Mouse (Mus musculus): Measurements from ENCODE around the gene Ybey. TPM values are rescaled to one million over a fixed set of nuclear protein-coding genes. Genes with fewer than 3 reads are reported as not detected.

Gene Ybey
- polyA plus RNA-seq, 1 experiment from 2014 or later, result 5.7 TPM

GRCm38 (mm10) chr10:76440281-76440680 is 28.6 kb downstream of the Ybey start, which contains the start of gene AC141477.1:
Gene AC141477.1, minus strand, starts transcription at chr10:76440444.
- no peak for ATAC-seq
- H3K27ac ChIP-seq, result no peak within 1 kb of the TSS
- peak within 1 kb of the TSS; percentile 86 for H3K9ac ChIP-seq
- peaks cover 61% of the 10 kb centered on the region for H3K36me3 ChIP-seq
- H3K4me3 ChIP-seq, result peak within 1 kb of the TSS; percentile 89
- H3K4me2 ChIP-seq, result peak within 1 kb of the TSS; percentile 86
- peaks cover 36% of the 10 kb centered on the region for H3K4me1 ChIP-seq
- no peaks in the 10 kb centered on the region for H3K27me3 ChIP-seq (replicated peaks)
- H3K9me3 ChIP-seq (replicated peaks), result no peaks in the 10 kb centered on the region
- 92% methylated on average over 17 of the region's 17 CpGs for WGBS (ENCODE audit: insufficient replicate concordance)

DNA sequence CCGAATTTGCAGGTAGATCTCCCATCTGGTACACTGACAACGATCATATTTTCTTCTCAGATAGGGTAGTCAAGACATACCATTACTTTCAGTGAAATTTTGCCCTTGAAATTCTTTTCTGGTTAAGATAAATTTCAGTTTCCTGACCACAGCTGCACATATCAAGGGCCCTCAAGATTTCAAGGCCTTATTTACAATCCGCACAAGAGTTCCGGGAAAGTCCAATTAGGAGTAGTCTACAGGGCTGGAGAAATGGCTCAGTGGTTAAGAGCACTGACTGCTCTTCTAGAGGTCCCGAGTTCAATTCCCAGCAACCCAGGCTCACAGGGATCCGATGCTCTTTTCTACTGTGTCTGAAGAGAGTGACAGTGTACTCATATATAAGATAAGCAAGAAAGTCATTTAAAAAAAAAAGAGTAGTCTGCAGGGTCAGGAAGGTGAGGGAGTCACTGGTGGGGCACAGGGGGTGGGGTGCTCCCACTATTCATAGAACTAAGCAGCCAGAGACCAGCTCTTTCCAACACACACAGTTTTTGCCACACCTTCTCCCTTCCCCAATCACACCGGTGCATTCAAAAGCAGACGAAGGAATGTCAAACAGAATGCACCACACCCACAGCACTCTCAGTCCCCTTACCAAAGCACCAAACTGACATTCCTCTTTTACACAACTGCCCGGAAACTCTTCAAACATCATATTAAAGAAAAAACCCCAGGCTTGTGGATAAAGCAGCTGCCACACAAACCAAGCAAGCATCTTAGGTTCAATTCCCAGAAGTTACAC is 29.6 kb downstream of the Ybey start:
- Histone ChIP-seq H3K36me3 (peaks cover 71% of the 10 kb centered on the region), H3K27ac (no peak overlapping the region), H3K4me2 (no peak overlapping the region), H3K9ac (no peak overlapping the region), H3K9me3 (replicated peaks) (no peaks in the 10 kb centered on the region), H3K27me3 (replicated peaks) (no peaks in the 10 kb centered on the region), H3K4me1 (peaks cover 29% of the 10 kb centered on the region), H3K4me3 (no peak overlapping the region)
- no peak for ATAC-seq
- WGBS (ENCODE audit: insufficient replicate concordance), result 87% methylated on average over 9 of the region's 9 CpGs

- Histone ChIP-seq H3K36me3 (peaks cover 99% of the 10 kb centered on the region), H3K9me3 (replicated peaks) (no peaks in the 10 kb centered on the region), H3K4me3 (no peak overlapping the region), H3K4me2 (no peak overlapping the region), H3K9ac (no peak overlapping the region), H3K27me3 (replicated peaks) (no peaks in the 10 kb centered on the region), H3K4me1 (no peaks in the 10 kb centered on the region), H3K27ac (no peak overlapping the region)
- WGBS (ENCODE audit: insufficient replicate concordance), result 87% methylated on average over 11 of the region's 11 CpGs
- no peak for ATAC-seq
Observed at GRCm38 (mm10) chr10:76433925-76434324, 35.0 kb downstream of the Ybey start.

DNA sequence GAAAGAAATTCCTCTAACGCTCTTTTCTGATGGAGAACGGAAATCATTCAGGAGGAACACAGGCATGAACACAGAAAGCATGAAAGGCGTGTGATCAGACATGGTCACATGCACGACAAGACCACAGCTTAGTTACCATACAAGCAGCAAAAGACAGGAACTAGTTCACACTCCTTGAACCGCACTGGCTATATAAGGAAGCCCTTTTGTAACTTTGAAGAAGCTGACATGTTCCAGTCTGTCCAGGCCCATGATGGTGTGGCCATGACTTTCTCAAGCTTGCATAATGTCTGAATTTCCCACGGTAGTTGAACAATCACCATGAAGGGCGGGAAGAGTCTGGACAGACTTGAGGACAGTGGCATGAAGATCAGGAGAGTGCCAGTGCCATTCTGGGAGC is 43.2 kb downstream of the Ybey start:
- ATAC-seq, result no peak
- Histone ChIP-seq H3K27ac (no peak overlapping the region), H3K27me3 (replicated peaks) (no peaks in the 10 kb centered on the region), H3K4me2 (no peak overlapping the region), H3K4me1 (no peaks in the 10 kb centered on the region), H3K36me3 (peaks cover 97% of the 10 kb centered on the region), H3K9ac (no peak overlapping the region), H3K4me3 (no peak overlapping the region), H3K9me3 (replicated peaks) (no peaks in the 10 kb centered on the region)
- WGBS (ENCODE audit: insufficient replicate concordance), result 90% methylated on average over 7 of the region's 7 CpGs

DNA sequence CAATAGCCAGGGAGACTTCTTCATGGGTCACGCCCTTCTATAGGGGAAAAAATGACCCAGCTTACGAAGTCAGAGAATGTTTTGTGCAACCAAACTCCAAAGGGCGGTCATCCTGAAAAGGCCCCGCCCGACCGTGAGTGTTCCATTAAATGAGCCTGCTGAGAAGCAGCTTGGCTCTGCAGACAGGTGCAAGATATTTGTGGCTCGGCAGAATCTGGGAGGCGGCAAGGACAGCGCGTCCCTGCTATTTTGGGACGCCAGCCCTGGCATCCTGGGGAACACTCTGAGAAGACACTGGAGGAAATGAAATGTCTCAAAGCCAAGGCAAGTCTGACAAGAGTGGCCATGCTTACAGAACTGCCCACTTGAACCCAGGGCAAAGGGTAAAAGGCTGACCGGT is 52.1 kb downstream of the Ybey start:
- H3K4me3 ChIP-seq, result no peak overlapping the region
- no peak for ATAC-seq
- no peaks in the 10 kb centered on the region for H3K27me3 ChIP-seq (replicated peaks)
- peaks cover 100% of the 10 kb centered on the region for H3K36me3 ChIP-seq
- no peak overlapping the region for H3K9ac ChIP-seq
- H3K9me3 ChIP-seq (replicated peaks), result no peaks in the 10 kb centered on the region
- no peak overlapping the region for H3K4me2 ChIP-seq
- 91% methylated on average over 12 of the region's 12 CpGs for WGBS (ENCODE audit: insufficient replicate concordance)
- H3K27ac ChIP-seq, result no peak overlapping the region
- H3K4me1 ChIP-seq, result no peaks in the 10 kb centered on the region

Other genes starting within 250 kb of the Ybey start
- gene Prmt2, start 231.2 kb downstream of the Ybey start, polyA plus RNA-seq (2016; fragmentation: Nextera tagmentation; extraction: Ambion mirVana), result 10.1 and 10.5 TPM in 2 replicates
- not detected in 2 replicates for gene S100b, start 215.3 kb downstream of the Ybey start, polyA plus RNA-seq (2016; fragmentation: Nextera tagmentation; extraction: Ambion mirVana)
- 2.4 and 2.7 TPM in 2 replicates for gene Dip2a, start 123.8 kb downstream of the Ybey start, polyA plus RNA-seq (2016; fragmentation: Nextera tagmentation; extraction: Ambion mirVana)
- not detected in 2 replicates for gene AC141477.1, start 28.7 kb downstream of the Ybey start, polyA plus RNA-seq (2016; fragmentation: Nextera tagmentation; extraction: Ambion mirVana)
- 12.6 and 13.8 TPM in 2 replicates for gene Pcnt, start 26.3 kb downstream of the Ybey start, polyA plus RNA-seq (2016; fragmentation: Nextera tagmentation; extraction: Ambion mirVana)
- not detected in 2 replicates for gene 2610028H24Rik, start 20.0 kb downstream of the Ybey start, polyA plus RNA-seq (2016; fragmentation: Nextera tagmentation; extraction: Ambion mirVana)
- 39.1 and 43.3 TPM in 2 replicates for gene Mcm3ap, start 187 bp downstream of the Ybey start, polyA plus RNA-seq (2016; fragmentation: Nextera tagmentation; extraction: Ambion mirVana)
- 51.9 and 53.5 TPM in 2 replicates for gene Lss, start 62.5 kb upstream of the Ybey start, polyA plus RNA-seq (2016; fragmentation: Nextera tagmentation; extraction: Ambion mirVana)
- not detected in 2 replicates for gene Spatc1l, start 93.2 kb upstream of the Ybey start, polyA plus RNA-seq (2016; fragmentation: Nextera tagmentation; extraction: Ambion mirVana)
- 18.3 and 18.6 TPM in 2 replicates for gene Ftcd, start 106.5 kb upstream of the Ybey start, polyA plus RNA-seq (2016; fragmentation: Nextera tagmentation; extraction: Ambion mirVana)
- gene Col6a2, start 154.5 kb upstream of the Ybey start, polyA plus RNA-seq (2016; fragmentation: Nextera tagmentation; extraction: Ambion mirVana), result 14.4 and 16.6 TPM in 2 replicates